Mouse (Mus musculus) left cerebral cortex, adult 18-20 months (tissue): ENCODE measurements around the gene Btbd35f26. TPM values are rescaled to one million over a fixed set of nuclear protein-coding genes. Genes with fewer than 3 reads are reported as not detected.
"Not testable (repeated sequence)": the region's sequence is repeated elsewhere in the genome, so short reads cannot be mapped to it uniquely, and the experiment has no call there.

Experiments used
- DNase-seq, 2 experiments: peaks; one replicate each; pipeline ENCODE4 v3.0.0; 2021 to 2022; ENCODE audit warnings: low spot score in 2 of 2, mixed read lengths in 1 of 2
- long read RNA-seq, 2 experiments: library from polyadenylated mRNA; stranded (forward); transcript quantifications; one replicate each; pipeline ENCODE4 v2.0.0; 2021
- total RNA-seq, 2 experiments: library from RNA; stranded (reverse); gene quantifications; 2 replicates each; pipeline ENCODE4 v1.2.3; 2021

Btbd35f26 gene
- total RNA-seq = not detected
- long read RNA-seq, experiment 1 = 0 reads
- long read RNA-seq, experiment 2 = 0 reads

GRCm38 (mm10) chrX:31336154-31336553 is at the start of gene Btbd35f26:
Gene Btbd35f26 (plus strand): TSS chrX:31336454.
- not testable (repeated sequence) for DNase-seq

GRCm38 (mm10) chrX:31341924-31342323 is 5.7 kb downstream of the Btbd35f26 start:
- DNase-seq = peak in 1 of 2 experiments; percentile 0

- DNase-seq = not testable (repeated sequence)
Measured at GRCm38 (mm10) chrX:31383818-31384217, 47.6 kb downstream of the Btbd35f26 start, which contains the start of gene Btbd35f19. Gene Btbd35f19 (minus strand): TSS chrX:31383918.

Other genes with a start within 250 kb of the Btbd35f26 start
- not detected for gene Btbd35f29, start 218.8 kb upstream of the Btbd35f26 start, total RNA-seq
- gene Spin2f, start 82.6 kb upstream of the Btbd35f26 start, total RNA-seq = not detected
- gene Btbd35f19, start 47.5 kb downstream of the Btbd35f26 start, total RNA-seq = not detected
- not detected for gene Gm21883, start 237.8 kb downstream of the Btbd35f26 start, total RNA-seq